Mouse (Mus musculus) left cerebral cortex, adult 18-20 months (tissue): Measurements from ENCODE around the gene Tshz2. TPM values are rescaled to one million over a fixed set of nuclear protein-coding genes. Genes with fewer than 3 reads are reported as not detected.
"Not testable (repeated sequence)": the region's sequence is repeated elsewhere in the genome, so short reads cannot be mapped to it uniquely, and the experiment has no call there.

ENCODE experiments used
- DNase-seq, 2 experiments: peaks; one replicate each; pipeline ENCODE4 v3.0.0; 2021 to 2022; ENCODE audit warnings: low spot score in 2 of 2, mixed read lengths in 1 of 2
- total RNA-seq, 2 experiments: library from RNA; stranded (reverse); gene quantifications; 2 replicates each; pipeline ENCODE4 v1.2.3; 2021

The Tshz2 gene
- total RNA-seq, 2 experiments from 2014 or later: 37.5 to 41.2 TPM

- DNase-seq: no peak
Measured at GRCm38 (mm10) chr2:169854491-169854890, 221.7 kb downstream of the Tshz2 start.

GRCm38 (mm10) chr2:169857041-169857440, 224.2 kb downstream of the Tshz2 start:
- DNase-seq: not testable (repeated sequence)

DNA sequence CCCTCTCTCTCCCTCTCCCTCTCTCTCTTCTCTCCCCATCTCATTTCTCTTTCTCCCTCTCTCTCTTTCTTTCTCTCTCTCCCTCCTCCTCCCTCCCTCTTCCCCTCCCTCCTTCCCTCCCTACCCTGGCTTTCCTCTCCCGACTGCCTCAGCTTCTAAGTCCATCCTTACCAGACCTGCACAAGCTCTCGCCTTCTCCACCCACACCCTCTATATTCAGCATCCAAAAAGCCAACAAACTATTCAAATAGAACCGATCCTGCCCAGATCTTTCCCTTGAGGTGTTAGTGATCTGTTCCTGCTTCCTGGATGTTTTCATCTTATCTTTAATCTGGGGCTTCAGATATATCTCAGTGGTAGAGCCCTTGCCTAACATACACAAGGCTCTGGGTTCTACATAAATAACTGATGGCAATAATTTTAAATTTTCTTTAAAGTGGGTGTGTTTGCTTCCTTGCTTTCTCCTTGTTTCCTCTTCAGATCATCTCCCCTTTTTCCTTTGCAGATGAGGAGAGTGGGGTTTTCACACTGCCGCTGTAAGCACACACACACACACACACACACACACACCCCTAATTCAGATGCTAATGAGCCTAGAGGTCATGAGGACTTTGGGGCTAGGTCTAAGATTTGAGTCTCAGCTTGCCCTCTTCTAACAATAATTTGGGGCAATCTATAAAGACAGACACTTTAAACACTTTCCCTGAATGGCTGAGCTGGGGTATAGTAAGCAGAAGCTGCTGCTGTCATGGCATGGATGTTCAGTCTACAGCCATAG, 226.5 kb downstream of the Tshz2 start:
- DNase-seq: no peak

- no peak for DNase-seq
Measured at GRCm38 (mm10) chr2:169860895-169861294, 228.1 kb downstream of the Tshz2 start.

DNA sequence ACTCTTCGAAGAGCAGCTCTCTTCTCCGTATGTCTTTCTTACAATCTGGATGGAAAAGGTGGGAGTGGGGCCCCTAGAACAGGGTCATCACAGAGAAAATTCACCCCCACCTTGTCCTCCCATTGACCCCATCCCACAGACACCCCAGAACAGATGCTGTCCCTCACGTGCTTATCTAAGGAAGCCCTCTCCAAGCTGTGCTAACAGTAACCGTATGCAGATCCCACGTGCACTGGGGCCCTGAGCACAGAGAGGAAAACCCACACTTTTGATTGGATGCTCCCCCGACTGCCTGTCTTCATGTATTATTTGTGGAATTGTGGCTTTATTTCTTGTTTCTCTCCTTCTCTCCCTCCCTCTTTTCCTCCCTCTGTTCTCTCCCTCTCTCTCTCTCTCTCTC, 229.9 kb downstream of the Tshz2 start:
- no peak for DNase-seq

GRCm38 (mm10) chr2:169869468-169869867, 236.7 kb downstream of the Tshz2 start:
- no peak for DNase-seq

DNA sequence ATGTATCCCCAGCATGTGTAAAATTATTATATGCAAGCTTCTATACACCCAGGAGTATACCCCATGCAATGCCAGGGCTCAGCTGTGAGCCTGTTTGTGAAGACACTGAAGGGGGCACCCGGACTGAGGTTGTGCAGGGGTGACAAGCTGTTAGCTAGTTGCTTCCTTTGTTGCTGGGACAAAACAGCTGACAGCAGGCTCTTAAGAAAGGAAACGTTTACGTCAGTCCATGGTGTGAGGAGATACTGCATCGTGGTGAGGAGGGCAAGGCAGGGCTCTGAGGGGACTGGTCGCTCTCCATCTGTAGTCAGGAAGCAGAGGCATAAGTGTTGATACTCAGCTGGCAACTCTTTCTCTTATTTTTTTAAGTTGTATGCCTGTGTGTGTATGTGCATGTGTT, 237.7 kb downstream of the Tshz2 start:
- DNase-seq: no peak

DNA sequence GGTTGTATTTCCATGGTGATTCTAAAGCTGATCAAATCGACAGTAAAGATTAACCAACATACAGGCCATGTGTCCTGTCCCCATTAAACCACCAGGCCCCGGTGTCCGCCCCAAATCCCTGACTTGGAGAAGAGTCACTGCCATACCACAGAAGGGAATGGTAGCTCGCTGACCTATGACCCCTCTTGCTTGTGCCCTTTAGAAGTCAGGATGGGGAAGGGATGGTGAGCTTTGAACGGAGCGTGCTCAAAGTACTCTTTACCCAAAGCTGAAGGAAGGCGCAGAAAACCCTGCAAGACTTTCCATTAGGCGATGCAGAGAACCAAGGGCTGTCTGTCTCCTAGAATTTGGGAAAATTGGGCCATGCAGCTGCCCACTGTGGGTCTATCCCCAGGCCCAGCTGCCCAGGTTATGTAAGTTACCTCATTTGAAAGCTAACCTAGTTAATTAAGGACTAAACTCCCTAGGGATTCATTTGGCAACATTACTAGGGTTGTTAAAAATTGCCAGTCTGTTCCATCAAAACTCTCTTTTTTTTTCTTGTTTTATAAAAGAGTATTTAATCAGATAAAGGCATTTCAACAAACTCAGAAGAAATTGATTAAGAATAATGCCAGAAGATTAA, 238.7 kb downstream of the Tshz2 start:
- no peak for DNase-seq

- DNase-seq: no peak
Measured at GRCm38 (mm10) chr2:169873442-169873841, 240.6 kb downstream of the Tshz2 start.

DNA sequence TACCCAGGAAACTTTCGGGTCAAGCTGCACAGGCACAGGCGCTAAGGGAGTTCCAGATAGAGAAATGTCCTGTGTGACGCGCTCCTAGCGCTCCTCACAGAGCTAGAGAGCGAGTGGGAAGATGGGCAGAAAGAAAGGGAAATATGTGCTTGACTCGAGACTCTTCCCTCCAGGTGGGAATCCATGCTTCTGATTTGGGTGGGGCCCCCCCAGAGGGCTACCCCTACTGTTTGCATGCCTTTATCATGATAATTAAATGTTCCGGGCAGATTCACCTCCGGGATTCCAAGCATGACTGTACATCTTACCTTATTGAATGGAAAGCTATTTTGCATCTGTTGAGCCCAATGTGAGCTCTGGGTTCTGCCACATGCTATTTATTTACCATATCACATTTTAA, 255.1 kb downstream of the Tshz2 start:
- DNase-seq: no peak

- no peak for DNase-seq
Measured at GRCm38 (mm10) chr2:169892441-169893038, 259.7 kb downstream of the Tshz2 start.

DNA sequence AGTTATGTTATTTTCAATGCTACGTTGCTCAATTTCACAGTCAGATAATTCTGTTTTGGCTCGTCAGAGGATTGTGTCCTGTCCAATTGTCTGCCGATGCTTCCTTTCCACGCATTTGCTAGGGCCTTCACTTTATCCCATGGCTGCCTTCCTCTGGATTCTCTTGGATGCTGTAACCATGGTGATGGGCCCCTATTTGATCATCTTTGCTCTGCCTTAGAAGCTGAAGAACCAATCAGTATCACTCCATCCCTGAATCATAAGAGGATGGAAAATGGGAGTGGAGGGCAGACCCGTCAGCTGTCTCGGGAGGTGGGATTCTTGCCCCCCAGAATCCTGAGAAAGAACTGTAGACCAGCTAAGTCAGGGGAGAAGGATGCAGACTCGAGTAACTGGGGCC, 270.1 kb downstream of the Tshz2 start:
- DNase-seq: no peak

GRCm38 (mm10) chr2:169906396-169906795, 273.6 kb downstream of the Tshz2 start:
- DNase-seq: no peak

GRCm38 (mm10) chr2:169907979-169908378, 275.2 kb downstream of the Tshz2 start:
- DNase-seq: no peak

DNA sequence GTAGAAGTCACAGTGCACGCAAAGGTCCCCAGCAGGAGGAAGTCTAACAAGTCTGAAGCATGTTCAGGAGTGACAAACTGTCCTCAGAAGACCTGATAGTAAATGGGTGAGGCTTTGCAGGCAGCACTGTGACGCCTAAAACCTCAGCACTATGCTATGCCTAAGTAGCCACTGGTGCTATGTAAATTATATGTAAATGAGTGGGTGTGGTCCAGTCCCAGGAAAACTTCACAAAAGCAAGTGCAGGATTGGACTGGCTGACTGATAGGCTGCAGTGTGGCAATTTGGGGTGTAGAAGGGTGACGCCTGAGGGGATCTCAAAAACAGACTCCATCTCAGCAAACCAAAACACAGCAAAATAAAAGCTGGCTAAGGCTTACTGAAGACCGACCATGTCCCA, 277.8 kb downstream of the Tshz2 start:
- no peak for DNase-seq

DNA sequence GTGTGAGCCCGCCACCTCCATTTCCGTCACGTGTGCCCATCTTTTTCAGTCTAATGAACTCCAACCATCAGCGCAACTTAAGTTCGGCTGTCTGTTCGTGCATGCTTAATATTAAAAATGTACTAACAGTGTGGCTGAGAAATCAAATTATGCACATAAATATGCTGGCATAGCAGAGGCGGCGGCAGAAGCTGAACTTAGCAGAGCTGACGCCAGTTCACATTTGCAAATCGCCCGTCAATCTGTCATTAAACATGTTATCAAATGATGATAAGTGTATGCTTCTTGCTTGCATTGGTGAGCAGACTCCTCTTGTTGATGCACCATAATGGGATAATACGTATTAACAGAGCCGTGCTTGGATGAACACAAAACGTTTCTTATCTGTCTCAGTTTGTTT, 280.0 kb downstream of the Tshz2 start:
- DNase-seq: no peak

DNA sequence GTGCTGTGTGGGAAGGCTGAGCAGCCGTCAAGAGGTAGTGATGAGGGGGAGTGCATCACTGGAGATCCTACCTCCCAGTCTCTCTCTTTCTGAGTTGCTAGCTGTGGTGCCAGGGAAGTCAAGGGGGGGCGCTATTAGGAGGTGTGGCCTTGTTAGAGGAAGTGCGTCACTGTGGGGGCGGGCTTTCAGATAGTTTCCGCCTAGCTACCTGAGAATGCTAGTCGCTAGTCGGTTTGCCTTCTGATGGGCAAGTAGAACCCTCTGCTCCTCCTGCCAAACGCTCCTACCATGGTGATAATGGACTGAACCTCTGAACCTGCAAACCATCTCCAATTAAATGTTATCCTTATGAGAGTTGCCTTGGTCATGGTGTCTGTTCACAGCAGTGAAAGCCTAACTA, 282.1 kb downstream of the Tshz2 start:
- DNase-seq: no peak

- no peak for DNase-seq
Measured at GRCm38 (mm10) chr2:169915326-169915725, 282.5 kb downstream of the Tshz2 start.

GRCm38 (mm10) chr2:169919111-169919695, 286.4 kb downstream of the Tshz2 start:
- DNase-seq: no peak

GRCm38 (mm10) chr2:169924177-169924810, 291.5 kb downstream of the Tshz2 start:
- no peak for DNase-seq

- DNase-seq: no peak
Measured at GRCm38 (mm10) chr2:169925466-169925865, 292.7 kb downstream of the Tshz2 start.

GRCm38 (mm10) chr2:169926016-169926415, 293.2 kb downstream of the Tshz2 start:
- no peak for DNase-seq
